Mouse (Mus musculus) lung, postnatal 0 days (tissue): Measurements from ENCODE around the gene Pradc1.

Experiments
- CTCF ChIP-seq: IDR thresholded peaks from 2 replicates; pipeline ENCODE4 v1.5.1; 2016; ENCODE audit warnings: antibody characterized with exemption, mild to moderate bottlenecking
- EP300 ChIP-seq: IDR thresholded peaks from 2 replicates; pipeline ENCODE4 v1.6.1; 2016; ENCODE audit warnings: antibody characterized with exemption, mild to moderate bottlenecking, control low read depth

GRCm38 (mm10) chr6:85475581-85475980 lies 23.8 kb upstream of the Pradc1 start:
- TF ChIP-seq EP300 = no peak
- TF ChIP-seq CTCF = no peak
